Mouse (Mus musculus) heart, embryonic 10.5 days (tissue): ENCODE measurements around the gene Helb. TPM values are rescaled to one million over a fixed set of nuclear protein-coding genes. Genes with fewer than 3 reads are reported as not detected.
A peak's percentile ranks its signal among the peaks of the same experiment; 100 is the strongest.

Experiments
- DNase-seq: peaks from one replicate; pipeline ENCODE4 v3.0.0-alpha.2; 2017; ENCODE audit warnings: low spot score
- H3K27ac ChIP-seq: fragments of 300-500 bp; sonication (generic); 2 replicates; pipeline ENCODE4 v1.5.1; 2016; ENCODE audit warnings: mild to moderate bottlenecking
- H3K27me3 ChIP-seq: fragments of 300-500 bp; sonication (generic); 2 replicates; pipeline ENCODE4 v1.6.1; 2016; ENCODE audit warnings: mild to moderate bottlenecking; ENCODE audit not compliant: poor library complexity, insufficient read depth, severe bottlenecking
- H3K36me3 ChIP-seq: fragments of 300-500 bp; sonication (generic); 2 replicates; pipeline ENCODE4 v1.6.1; 2016; ENCODE audit warnings: mild to moderate bottlenecking, moderate library complexity
- H3K4me1 ChIP-seq: fragments of 300-500 bp; sonication (generic); 2 replicates; pipeline ENCODE4 v1.6.1; 2016; ENCODE audit warnings: mild to moderate bottlenecking
- H3K4me3 ChIP-seq: fragments of 300-500 bp; sonication (generic); 2 replicates; pipeline ENCODE4 v1.5.1; 2016; ENCODE audit warnings: mild to moderate bottlenecking, moderate library complexity
- H3K9me3 ChIP-seq: fragments of 300-500 bp; sonication (generic); 2 replicates; pipeline ENCODE4 v1.6.1; 2016; ENCODE audit warnings: mild to moderate bottlenecking, moderate library complexity
- WGBS: fragments of 180-500 bp; shearing (Covaris S2); methylation state at CpG from one replicate; pipeline ENCODE4 v1.1.7; 2016; 5-methylcytosine and 5-hydroxymethylcytosine counted together
- polyA plus RNA-seq: library from polyadenylated mRNA; unstranded; fragments of >200 nt; fragmentation: Nextera tagmentation; extraction: Ambion mirVana; gene quantifications from 2 replicates; pipeline ENCODE4 v1.2.1, GENCODE M21; 2016

The Helb gene
- polyA plus RNA-seq = 5.0 and 7.4 TPM in 2 replicates

DNA sequence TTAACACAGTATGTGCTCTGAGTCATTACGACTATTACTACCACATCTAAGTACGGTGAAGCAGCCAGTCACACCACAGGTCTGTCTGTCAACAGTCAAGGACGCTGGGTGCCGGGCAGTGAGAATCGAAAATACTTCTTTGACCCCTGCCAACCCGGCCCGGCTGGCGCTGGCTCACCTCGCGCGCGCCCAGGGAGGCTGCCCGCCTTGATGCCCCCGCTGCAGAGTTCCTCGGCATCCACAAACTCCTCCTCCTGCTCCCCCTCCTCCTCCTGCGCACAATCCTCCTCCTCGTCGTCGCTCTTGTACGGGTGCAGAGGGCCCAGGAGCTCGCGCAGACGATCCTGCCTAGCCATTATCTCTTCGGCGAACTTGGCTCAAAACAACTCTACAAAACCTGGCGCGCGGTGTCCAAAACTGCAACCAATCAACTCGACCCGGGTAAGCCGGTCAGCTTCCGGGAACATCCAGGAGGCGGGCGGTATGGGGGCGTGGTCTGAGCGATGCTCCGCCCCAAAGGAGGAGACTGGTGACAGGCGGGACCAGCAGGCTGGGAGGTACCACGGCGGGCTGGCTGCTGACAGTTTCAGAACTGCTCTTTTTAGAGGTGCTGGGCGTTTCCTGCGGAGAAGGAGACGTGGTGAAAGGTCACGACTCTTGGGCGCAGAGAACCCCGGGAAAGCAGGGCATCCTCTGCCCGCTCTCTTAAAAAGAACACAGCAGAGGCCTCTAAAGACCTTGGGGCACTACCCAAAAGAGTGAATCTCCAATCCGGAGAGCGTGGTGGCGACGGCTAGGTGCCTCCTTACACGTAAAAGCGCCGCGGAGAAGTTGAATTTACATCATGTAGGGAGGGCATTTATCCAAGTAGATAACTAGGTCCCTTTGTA lies at the start of gene Helb:
Gene Helb (minus strand): TSS at position 481 of the 890 bp plus-strand sequence.
- Histone ChIP-seq H3K27ac (peak within 1 kb of the TSS; percentile 90), H3K4me3 (peak within 1 kb of the TSS; percentile 73), H3K36me3 (peaks cover 6% of the 10 kb centered on the region; the same call in 1 of the 2 replicates), H3K4me1 (no peaks in the 10 kb centered on the region), H3K9me3 (no peaks in the 10 kb centered on the region), H3K27me3 (no peaks in the 10 kb centered on the region)
- peak; percentile 99 for DNase-seq
- WGBS = under 1% methylated on average over 55 of the region's 55 CpGs

DNA sequence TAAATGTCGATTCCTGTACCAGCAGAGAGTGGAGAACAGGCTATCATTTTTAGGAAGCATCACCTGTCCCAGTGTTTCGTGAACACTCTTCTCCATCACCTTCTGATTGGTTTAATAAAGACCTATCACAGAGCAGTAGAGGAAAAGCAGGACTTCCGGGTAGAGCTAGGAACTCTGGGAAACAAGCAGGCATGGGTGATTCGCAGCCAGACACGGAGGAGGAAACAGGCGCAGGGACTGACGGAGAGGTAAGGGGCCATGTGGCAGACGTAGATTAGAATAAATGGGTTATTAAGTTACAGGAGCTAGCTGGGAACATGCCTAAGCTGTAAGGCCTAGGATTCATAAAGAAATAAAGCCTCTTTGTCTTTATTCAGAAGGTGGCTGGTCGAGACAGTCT lies 47.7 kb upstream of the Helb start:
- H3K36me3 ChIP-seq = no peaks in the 10 kb centered on the region
- no peak overlapping the region for H3K27ac ChIP-seq
- H3K4me3 ChIP-seq = no peak overlapping the region
- no peaks in the 10 kb centered on the region for H3K4me1 ChIP-seq
- H3K27me3 ChIP-seq = no peaks in the 10 kb centered on the region
- DNase-seq = no peak
- WGBS = 76% methylated on average over 9 of the region's 9 CpGs
- no peaks in the 10 kb centered on the region for H3K9me3 ChIP-seq

DNA sequence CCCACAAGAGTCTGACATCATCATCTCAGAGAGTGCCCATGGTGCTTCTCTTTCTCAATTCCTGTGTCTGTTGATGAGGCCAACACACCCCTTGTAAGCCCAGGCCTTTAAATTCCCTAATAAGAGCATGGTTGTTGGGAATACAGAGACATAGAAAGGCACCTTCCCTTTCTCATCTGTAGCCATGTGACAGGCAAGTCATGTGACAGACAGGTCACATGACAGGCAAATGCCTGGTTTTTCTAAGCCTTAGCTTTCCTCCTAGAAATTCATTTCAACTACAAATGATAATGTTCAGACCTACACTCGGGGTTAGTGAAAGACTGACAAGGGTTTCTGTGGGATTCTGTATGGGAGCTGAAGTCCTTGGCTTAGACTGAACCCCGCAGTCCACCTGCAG lies 41.1 kb upstream of the Helb start:
- no peaks in the 10 kb centered on the region; the same call in 1 of the 2 replicates for H3K4me1 ChIP-seq
- H3K27me3 ChIP-seq = no peaks in the 10 kb centered on the region
- no peak overlapping the region for H3K4me3 ChIP-seq
- WGBS = 87% methylated on average over 2 of the region's 2 CpGs
- H3K9me3 ChIP-seq = no peaks in the 10 kb centered on the region
- DNase-seq = no peak
- H3K36me3 ChIP-seq = no peaks in the 10 kb centered on the region
- no peak overlapping the region for H3K27ac ChIP-seq

DNA sequence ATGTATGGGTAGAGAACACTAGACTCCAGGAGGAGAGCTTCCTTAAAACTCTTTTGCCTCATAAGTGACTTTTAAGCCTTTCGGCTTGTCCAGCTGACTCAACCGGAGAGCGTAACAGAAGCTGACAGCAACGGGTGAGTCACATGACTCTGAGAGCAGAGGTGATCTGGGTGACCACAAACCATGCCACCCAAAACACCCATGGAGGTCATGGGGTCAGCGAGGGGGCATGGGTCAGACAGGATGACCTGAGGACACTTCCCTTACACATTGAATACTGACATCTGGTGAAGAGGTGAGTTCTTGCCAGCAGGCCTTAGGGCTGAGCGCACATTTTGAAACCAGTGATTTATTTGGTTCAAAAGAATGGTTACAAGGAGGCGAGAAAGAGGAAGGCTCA lies 38.9 kb upstream of the Helb start:
- WGBS = 92% methylated on average over 7 of the region's 7 CpGs
- Histone ChIP-seq H3K9me3 (no peaks in the 10 kb centered on the region), H3K27me3 (no peaks in the 10 kb centered on the region), H3K36me3 (no peaks in the 10 kb centered on the region), H3K4me3 (no peak overlapping the region), H3K27ac (no peak overlapping the region), H3K4me1 (no peaks in the 10 kb centered on the region; the same call in 1 of the 2 replicates)
- DNase-seq = no peak

DNA sequence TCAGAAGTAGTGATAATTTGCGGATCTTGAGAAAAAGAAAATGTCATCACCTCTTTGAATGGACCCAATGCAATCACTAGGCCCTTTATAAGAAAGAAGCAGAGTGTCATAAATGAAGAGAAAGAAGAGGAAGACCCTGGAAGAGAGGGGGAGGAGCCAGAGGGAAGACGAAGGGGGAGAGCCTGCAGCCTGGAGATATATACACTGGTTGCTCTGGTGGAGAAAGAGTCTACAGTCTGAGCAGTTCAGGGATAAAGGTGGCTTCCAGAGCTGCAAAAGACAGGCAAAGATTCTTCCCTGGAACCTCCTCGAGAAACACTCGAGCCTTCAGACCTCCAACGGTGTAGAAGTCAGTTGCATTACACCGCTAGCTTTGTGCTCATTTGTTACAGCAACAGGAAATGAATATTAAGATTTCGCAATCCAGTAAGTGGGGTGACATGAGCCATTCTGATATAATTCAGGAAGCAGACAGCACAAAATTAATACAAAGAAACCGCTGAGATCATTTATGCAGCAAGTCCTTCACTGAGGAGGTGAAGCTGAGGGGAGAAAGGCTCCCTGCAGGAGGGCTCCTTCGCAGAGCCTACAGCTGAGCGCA lies 28.2 kb upstream of the Helb start:
- H3K27ac ChIP-seq = no peak overlapping the region
- peaks cover 4% of the 10 kb centered on the region; the same call in 1 of the 2 replicates for H3K36me3 ChIP-seq
- H3K9me3 ChIP-seq = peaks cover 12% of the 10 kb centered on the region
- H3K4me1 ChIP-seq = no peaks in the 10 kb centered on the region
- H3K4me3 ChIP-seq = no peak overlapping the region
- DNase-seq = no peak
- 73% methylated on average over 10 of the region's 10 CpGs for WGBS
- H3K27me3 ChIP-seq = no peaks in the 10 kb centered on the region

DNA sequence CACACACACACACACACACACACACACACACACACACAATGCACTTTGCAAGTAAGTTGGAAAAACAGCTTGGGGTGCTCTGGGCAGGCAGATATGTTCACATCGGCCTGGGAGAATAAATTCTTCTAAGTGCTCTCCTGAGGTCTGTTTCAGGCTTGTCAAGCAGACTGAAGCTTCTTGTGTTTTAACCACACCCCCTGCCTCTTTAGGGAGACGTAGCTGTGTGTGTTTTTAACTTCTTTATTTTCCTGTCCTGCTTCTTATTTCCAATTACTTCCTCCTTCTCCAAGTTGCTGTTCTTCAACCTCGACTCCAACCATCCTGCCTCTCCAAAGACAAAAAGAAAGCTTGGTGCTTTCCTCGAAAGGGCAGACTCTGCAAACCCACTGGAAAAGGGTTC lies 27.4 kb upstream of the Helb start:
- Histone ChIP-seq H3K4me3 (no peak overlapping the region), H3K4me1 (no peaks in the 10 kb centered on the region), H3K27me3 (no peaks in the 10 kb centered on the region), H3K27ac (no peak overlapping the region), H3K36me3 (peaks cover 4% of the 10 kb centered on the region; the same call in 1 of the 2 replicates), H3K9me3 (peaks cover 12% of the 10 kb centered on the region)
- 61% methylated on average over 4 of the region's 4 CpGs for WGBS
- no peak for DNase-seq

DNA sequence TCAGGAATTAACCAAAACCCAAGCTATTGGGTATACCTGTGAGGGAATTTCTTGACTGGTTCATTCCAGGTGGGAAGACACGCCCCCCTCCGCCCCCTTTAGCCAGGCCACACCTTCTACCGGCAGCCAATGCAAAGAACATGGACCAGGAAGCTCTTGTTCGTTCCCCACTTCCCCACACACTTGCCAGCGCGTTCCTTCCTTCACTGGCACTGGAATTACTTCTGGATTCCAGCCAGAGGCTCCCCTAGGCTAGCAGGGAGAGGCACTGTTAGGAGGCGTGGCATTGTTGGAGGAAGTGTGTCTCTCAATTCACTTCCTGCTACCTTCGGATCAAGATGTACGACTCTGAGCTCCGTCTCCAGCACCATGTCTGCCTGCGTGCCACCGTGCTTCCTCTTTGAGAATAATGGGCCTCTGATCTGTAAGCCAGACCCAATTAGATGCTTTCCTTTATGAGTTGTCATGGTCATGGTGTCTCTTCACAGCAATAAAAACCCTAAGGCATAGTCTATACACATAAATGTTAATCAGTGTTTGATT lies 23.3 kb upstream of the Helb start:
- H3K9me3 ChIP-seq = no peaks in the 10 kb centered on the region
- no peaks in the 10 kb centered on the region for H3K27me3 ChIP-seq
- H3K4me1 ChIP-seq = no peaks in the 10 kb centered on the region
- WGBS = 80% methylated on average over 12 of the region's 12 CpGs
- no peaks in the 10 kb centered on the region for H3K36me3 ChIP-seq
- no peak for DNase-seq
- no peak overlapping the region for H3K27ac ChIP-seq
- H3K4me3 ChIP-seq = no peak overlapping the region

DNA sequence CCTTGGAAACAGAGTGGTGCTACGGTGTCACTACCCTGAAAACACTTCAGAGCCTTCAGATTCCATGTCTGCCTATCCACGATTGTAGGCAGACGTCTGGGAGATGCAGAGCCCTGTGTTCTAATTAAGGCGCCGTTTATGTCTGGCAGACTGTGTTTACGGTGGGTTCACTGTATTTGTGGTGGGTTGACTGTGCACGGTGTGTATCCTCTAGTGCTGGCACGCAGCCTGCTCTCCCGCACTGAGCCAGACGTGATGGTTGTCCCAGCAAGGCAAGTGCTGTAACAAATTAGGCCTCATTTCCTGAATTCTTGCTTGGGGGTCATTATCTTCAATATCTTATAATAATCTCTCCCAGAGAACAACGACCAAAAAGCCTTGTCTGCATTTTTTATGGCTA lies 20.9 kb upstream of the Helb start:
- Histone ChIP-seq H3K36me3 (no peaks in the 10 kb centered on the region), H3K4me3 (no peak overlapping the region), H3K4me1 (no peaks in the 10 kb centered on the region), H3K27ac (no peak overlapping the region), H3K9me3 (no peaks in the 10 kb centered on the region), H3K27me3 (no peaks in the 10 kb centered on the region; the same call in 1 of the 2 replicates)
- no peak for DNase-seq
- 72% methylated on average over 11 of the region's 11 CpGs for WGBS

DNA sequence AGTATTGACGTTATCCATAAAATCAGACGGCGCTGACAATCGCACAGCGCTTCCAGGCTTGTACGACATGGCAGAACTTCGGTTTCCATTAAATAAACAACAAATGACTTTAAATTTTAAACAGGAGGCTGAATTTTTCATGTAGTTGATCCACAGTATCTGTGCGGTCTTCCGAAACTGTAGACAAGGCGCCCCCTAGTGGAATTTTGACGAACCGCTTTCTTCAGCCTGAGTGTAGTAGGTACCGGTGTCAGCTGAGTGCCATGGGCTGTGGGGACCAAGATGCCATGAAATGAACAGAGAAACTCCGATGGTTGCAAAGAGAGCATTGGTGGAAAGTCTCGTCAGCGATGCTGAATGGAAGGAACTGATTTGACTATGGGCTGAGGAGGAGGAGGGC lies 17.8 kb upstream of the Helb start:
- 57% methylated on average over 16 of the region's 16 CpGs for WGBS
- H3K27me3 ChIP-seq = no peaks in the 10 kb centered on the region; the same call in 1 of the 2 replicates
- no peaks in the 10 kb centered on the region for H3K36me3 ChIP-seq
- no peak for DNase-seq
- H3K27ac ChIP-seq = no peak overlapping the region
- no peak overlapping the region for H3K4me3 ChIP-seq
- no peaks in the 10 kb centered on the region for H3K9me3 ChIP-seq
- no peaks in the 10 kb centered on the region for H3K4me1 ChIP-seq

DNA sequence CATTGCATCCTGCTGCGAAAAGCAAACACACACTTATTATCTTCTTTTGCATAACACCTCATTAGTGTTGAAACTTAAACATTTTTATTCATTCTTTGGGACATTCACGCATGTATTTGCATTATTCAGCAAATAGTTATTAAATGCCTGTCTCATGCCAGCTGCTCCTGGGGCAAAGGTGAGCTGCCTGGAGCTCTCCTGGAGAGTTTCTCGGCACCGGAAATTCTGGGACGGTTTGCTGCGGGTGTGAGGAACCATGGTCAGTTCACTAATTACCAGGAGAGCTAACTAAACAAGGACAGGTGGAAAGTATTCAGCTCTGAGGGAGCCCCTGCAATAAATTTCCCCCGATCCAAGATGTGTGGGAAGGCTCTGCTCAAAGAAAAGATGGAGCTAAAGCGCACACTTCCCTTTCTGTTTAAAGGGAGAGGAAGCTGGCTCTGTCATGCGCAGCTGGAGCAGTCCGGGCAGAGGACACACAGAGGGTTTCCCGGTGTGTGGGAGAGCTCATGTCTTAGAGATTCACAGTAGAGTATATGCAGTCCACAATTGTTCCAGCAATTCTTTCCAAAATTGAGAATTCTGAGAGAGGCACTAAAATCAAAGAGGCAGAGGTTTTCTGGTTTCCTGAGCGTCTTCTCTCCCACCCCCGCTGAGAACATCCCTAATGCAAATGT lies 16.0 kb upstream of the Helb start:
- H3K36me3 ChIP-seq = no peaks in the 10 kb centered on the region
- peak overlapping the region; percentile 24; the same call in 1 of the 2 replicates for H3K4me3 ChIP-seq
- 43% methylated on average over 13 of the region's 13 CpGs for WGBS
- no peak for DNase-seq
- H3K27me3 ChIP-seq = no peaks in the 10 kb centered on the region; the same call in 1 of the 2 replicates
- H3K4me1 ChIP-seq = no peaks in the 10 kb centered on the region
- H3K27ac ChIP-seq = no peak overlapping the region
- no peaks in the 10 kb centered on the region for H3K9me3 ChIP-seq

DNA sequence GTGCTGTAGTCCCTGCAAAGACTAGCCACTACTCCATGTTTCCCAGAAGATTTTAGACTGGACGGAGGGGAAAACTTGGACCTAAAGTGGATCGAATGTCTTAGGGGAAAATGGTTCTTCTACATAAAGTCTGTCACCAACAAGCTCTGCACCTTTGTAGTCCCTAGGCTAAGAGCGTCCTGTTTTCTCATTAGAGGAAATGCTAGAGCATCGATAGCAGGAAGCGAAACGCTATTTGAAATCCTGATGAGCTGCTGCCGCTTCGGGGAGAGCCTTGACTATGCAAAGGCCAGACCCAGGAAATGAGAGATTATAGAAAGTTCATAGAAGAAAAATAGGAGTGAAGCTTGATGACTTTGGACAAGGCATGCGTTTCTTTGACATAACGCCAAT lies 12.7 kb upstream of the Helb start:
- no peak overlapping the region for H3K27ac ChIP-seq
- no peaks in the 10 kb centered on the region for H3K9me3 ChIP-seq
- H3K4me1 ChIP-seq = no peaks in the 10 kb centered on the region
- WGBS = 72% methylated on average over 10 of the region's 10 CpGs
- no peak overlapping the region for H3K4me3 ChIP-seq
- H3K27me3 ChIP-seq = no peaks in the 10 kb centered on the region; the same call in 1 of the 2 replicates
- no peaks in the 10 kb centered on the region for H3K36me3 ChIP-seq
- DNase-seq = no peak

DNA sequence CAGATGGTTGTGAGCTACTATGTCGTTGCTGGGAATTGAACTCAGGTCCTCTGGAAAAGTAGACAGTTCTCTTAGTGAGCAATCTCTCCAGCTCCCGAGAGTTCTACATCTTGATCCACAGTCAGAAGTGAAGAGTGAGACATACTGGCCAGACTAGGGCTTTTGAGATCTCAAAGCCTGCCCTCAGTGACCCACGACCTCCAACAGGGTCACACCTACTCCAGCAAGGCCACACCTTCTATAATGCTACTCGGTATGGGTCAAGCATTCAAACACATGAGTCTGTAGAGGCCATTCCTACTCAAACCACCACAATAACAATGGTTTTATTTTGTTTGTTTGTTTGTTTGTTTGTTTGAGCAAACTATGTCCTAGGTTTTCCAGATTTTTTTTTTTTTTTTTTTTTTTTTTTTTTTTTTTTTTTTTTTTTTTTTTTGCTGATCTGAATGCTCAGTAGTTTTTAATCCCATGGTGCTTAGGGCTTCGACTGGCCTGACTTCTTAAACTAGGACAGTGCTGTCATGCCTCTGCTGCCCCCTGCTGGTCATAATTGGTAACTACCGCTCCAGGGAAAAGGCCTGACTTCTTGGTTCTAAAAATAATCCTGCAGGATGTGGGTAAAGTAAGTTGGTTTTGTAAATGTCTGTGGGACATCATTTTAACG lies 12.1 kb upstream of the Helb start:
- no peak overlapping the region for H3K27ac ChIP-seq
- no peaks in the 10 kb centered on the region for H3K4me1 ChIP-seq
- no peaks in the 10 kb centered on the region for H3K9me3 ChIP-seq
- DNase-seq = peak; percentile 79
- no peak overlapping the region for H3K4me3 ChIP-seq
- WGBS = 51% methylated on average over 7 of the region's 7 CpGs
- H3K36me3 ChIP-seq = no peaks in the 10 kb centered on the region
- H3K27me3 ChIP-seq = no peaks in the 10 kb centered on the region; the same call in 1 of the 2 replicates
